Mouse (Mus musculus): Measurements from ENCODE around the gene Pik3r4.

Gene Pik3r4

DNA sequence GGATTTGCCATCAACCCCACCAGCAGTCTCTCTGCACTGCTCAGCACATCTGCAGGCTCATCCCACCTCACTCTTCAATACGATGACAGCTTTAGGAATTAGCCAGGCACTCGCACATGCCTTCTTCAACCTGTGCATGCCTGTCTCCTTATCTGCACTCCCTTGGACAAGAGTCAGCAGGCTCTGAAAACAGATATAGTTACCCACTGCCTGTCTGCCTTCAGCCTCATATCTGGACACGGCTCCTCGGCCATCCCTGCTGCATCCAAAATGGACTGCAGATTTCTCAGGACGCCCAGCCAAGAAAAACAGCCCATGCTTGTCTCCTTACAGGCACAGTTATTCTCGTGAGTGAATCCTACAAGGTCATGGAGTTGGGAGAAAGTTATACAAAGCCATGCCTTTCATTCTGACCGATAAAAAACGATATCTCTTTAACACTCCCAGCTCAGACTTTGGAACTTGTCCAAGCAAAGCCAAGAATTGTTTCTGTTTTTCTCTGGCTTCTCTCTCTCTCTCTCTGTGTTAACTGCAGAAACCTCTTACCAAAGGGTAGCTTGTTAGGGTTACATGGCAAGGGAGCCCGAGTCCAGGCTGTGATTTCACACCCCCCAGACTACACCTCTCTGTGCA is 55.1 kb downstream of the Pik3r4 start:
- DNase-seq = no peak

DNA sequence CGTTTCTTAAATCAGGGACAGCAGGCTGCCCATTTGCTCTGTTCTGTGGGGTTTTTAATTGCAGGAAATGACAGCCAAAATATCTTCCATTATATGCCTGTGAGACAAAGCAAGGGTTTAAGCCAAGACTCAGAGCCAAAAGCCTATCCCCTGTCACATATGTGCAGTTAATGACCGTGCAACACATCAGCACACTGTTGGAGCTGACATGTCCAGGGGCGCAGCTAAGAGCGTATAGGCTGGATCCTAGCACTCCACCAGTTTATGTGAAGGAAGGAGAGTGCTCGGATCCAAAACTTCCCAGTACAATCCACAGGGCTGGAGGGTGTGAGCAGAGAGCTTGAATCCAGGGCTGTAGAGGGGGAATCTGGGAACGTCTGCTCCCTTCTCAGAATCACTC is 57.9 kb downstream of the Pik3r4 start:
- no peak for DNase-seq

DNA sequence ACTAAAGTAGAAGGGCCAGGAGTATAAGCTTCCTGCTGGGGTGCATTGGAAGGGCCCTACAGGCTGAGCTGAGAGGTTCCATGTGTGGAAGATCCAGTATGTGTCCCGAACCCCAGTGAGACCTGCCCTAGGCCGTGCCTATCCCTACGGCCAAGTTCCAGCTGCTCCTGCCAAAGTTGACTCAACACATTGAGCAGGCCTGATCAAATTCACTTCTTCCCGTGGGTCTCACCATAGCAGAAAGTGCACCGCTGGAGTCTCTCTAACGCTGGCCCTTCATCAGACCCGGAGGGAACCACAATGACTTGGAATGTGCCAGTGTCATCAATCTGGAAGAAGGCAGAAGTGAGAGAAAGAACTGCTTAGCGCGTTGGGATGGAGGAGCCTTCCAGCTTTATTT is 59.2 kb downstream of the Pik3r4 start:
- no peak for DNase-seq

DNA sequence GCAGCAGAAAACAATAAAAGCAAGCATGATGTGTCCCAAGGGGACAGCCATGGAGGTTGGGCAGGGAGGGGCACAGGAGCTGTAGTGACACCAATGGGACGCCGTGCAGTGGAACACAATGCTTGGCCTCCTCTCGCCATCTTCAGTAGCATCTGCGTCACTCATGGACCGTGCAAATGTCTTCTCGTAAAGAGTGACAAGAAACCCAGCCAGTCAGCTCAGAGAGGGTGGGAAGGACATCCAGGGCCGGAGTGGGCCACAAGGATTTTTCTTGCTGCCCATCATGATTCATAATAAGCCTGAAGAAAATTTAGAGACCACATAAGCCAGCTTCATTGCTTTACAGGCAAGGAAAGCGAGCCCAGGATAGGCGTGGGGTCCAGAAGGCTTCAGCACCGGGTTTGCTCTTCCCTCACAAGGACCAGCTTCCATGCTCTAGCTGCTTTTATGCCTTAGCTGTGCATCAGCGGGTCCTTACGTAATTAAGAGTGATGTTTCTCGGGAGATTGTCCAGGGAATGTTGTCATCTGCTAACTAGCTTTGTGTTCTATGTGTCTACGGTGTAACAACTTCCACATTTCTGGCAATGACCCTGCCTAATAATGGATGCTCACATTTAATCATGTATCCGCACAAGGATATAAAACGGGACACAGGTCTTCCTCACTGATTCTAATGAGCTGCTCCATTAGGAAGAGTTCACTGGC is 61.6 kb downstream of the Pik3r4 start:
- no peak for DNase-seq

DNA sequence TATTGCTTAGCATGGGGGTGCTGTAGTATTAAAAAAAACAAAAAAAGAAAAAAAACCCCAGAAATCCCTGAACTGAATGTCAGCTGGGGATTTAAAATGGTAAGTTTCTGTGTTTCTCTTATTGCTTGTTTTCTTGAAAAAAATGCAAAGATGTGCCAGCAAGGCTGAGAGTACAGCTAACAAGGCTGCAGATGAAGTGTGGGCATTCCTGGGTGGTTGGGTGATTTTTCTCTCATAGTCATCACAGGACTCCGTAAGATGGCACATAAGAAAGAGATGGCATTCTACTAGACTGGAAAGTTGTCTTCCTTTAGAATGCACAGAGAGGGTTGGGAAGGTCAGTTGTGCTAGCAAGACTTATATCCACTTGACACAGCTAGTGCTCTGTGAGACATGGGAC is 62.2 kb downstream of the Pik3r4 start:
- DNase-seq = no peak

DNA sequence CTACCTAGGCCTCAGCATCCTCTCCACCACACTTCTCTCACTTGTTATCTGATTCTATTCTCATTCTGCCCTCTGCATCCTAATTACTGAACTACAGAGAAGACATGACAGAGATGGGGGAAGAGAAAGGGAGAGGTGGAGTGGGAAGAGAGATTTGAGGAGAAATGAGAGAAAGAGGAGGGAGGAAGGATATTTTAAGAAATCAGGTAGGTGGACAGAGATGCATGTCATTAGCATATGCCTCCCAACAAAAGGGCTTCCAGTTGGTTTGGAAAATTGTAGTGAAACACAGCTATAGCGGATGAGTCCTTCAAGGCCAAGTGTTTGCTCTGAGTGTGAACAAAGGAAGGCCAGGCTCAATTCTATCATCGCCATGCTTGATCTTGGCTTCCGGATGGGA is 69.3 kb downstream of the Pik3r4 start:
- DNase-seq = no peak

DNA sequence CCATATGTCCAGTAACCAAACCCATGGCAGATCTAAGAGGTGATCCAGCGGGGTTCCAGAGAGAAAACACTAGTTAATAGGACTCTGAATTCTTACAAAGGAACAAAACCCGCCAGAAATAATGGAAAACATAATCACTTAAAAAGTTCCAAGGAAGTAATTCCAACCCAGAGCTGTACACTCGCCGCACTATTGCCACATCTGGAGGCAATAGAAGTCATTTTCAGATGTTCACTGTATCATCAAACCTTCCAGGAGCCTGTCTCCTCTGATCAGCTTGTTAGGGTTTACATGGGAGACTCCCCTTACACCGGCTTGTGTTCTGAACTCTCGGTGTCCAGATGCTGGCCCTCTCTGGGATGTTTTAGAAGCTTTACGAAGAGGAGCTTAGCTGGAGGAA is 76.6 kb downstream of the Pik3r4 start:
- DNase-seq = no peak

DNA sequence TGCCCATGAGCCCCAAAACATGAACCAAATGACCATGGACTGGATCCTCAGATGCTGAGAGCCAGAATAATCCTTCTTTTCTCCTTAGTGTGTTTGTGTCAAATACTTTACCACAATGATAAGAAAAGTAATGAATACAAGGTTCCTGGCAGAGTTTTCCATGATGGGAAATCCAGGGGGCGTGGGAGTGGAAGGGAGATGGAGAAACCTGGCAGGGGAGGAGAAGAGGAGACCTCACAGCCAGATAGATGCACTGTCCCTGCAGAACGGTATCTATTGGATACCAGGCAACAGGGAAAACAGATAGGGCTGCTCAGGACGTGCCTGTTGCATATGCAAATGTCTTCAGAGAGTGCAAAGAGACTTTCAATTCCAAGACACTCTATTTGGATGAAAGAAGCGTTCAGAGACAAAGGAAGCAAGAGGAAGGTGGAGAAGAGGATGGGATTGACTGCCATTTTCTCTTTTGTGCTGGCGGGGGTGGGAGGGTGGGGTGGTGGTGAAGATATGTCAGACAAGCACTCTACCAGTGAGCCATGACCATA is 77.1 kb downstream of the Pik3r4 start:
- no peak for DNase-seq

DNA sequence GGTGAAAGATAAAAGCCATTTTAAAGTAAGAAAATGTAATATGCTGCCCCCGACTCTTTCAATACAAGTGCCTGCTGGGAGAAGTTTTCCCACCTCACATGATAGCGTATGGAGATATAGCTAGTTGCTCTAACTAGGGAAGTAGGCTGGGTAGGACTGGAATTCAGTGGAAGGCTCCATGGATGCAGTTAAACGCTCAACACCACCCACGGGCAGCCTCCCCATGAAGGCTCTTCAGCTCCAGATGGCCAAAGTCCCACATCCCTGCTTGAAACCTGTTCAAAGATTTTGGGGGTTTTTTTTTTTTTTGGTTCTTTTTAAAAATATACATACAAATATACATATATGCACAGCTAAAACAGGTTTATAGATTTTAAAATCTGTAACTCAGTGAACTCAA is 77.7 kb downstream of the Pik3r4 start:
- no peak for DNase-seq

DNA sequence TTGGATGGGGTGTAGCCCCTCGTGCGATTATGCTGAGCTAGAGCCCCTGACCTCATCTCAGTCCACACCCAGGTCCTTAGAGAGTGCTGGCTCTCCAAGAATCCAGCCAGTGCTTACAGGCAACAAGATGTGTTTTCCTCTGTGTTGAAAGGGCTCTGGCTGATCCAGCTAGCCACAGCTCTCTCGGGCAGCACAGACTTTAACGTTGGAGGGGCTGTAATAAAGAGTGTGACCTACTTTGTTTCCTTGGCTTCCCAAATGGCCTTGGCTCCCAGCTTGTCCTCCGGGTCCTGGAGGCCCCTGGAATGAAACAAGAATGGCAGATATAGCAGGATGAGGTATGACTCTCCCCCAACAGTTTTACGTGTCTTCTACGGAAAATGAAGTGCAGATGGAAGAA is 89.2 kb downstream of the Pik3r4 start:
- no peak for DNase-seq

DNA sequence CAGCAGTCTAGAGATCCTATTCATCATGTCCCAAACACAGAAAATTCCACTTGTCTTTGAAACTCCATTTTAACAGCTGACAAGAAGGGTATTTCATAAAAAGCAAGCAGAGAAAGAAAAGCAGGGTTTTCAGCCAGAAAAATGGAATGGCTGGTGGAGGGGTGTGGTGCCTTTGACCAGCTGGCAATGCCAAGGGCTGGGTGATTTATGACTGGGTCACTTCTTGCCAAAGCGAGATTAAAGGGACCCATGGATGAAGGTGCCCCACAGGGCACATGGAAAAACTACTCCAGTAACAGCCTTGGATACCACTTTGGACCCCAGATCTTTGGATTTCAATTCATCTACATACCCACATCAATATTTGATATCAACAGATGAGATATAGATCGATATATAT is 91.9 kb downstream of the Pik3r4 start:
- no peak for DNase-seq

DNA sequence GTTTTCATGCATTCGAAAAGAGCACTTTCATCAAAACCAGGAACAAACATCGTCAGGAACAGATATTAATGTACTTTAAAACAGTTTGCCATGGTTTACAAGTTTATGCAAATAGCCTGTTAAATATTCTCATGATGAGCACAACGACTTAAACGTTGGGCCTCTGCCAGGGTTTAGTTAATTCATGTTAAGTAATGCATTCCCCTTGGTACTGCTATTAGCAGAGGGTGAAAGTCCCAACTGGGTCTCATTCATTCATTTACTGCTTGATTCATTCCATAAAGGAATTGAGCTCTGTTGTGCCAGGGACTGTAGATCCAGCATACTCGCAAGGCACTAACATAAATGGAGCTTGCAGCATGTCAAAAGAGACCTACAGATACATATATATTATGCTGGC is 92.4 kb downstream of the Pik3r4 start:
- peak; percentile 13 for DNase-seq

Measured in kidney, adult 18-20 months (tissue).